Mouse (Mus musculus) heart, embryonic 14.5 days (tissue): ENCODE measurements at regions not wholly inside any gene's neighbourhood (a gene's known extent, or its start where the extent isn't known, plus 50 kb on each side); places are given as distances from the start of the nearest gene placed in this dataset.
A peak's percentile ranks its signal among the peaks of the same experiment; 100 is the strongest.

ENCODE experiments used
- ATAC-seq: fragments of 200-750 bp; cut with Nextera tagmentation; 2 replicates; pipeline ENCODE4 v1.8.0; 2017; ENCODE audit warnings: low read depth, moderate TSS enrichment; ENCODE audit not compliant: insufficient number of reproducible peaks, insufficient read depth, low FRiP score
- H3K27ac ChIP-seq, 2 experiments: fragments of 200-500 bp in 1 of 2; fragments of 300-500 bp in 1 of 2; sonication (generic) in 1 of 2; replicated peaks in 1 of 2; 2 replicates each; pipeline ENCODE4 v1.5.1; 2012 to 2014; ENCODE audit warnings: low read depth in 2 of 2, low read length in 2 of 2, control low read depth in 1 of 2, mild to moderate bottlenecking in 1 of 2, mixed read lengths in 1 of 2; ENCODE audit not compliant: control insufficient read depth in 1 of 2, insufficient read depth in 1 of 2
- H3K27me3 ChIP-seq: fragments of 300-500 bp; sonication (generic); 2 replicates; pipeline ENCODE4 v1.6.1; 2014; ENCODE audit warnings: mild to moderate bottlenecking, low read length, control low read depth; ENCODE audit not compliant: control insufficient read depth, insufficient read depth
- H3K36me3 ChIP-seq: fragments of 300-500 bp; sonication (generic); 2 replicates; pipeline ENCODE4 v1.6.1; 2014; ENCODE audit warnings: mild to moderate bottlenecking, control low read depth, low read length, mixed read lengths; ENCODE audit not compliant: control insufficient read depth, insufficient read depth
- H3K4me1 ChIP-seq, 2 experiments: fragments of 200-500 bp in 1 of 2; fragments of 300-500 bp in 1 of 2; sonication (generic) in 1 of 2; 2 replicates each; pipeline ENCODE4 v1.6.1; 2012 to 2014; ENCODE audit warnings: low read length in 2 of 2, control low read depth in 1 of 2, mixed read lengths in 1 of 2; ENCODE audit not compliant: control insufficient read depth in 2 of 2, insufficient read depth in 2 of 2
- H3K4me2 ChIP-seq: fragments of 300-500 bp; sonication (generic); 2 replicates; pipeline ENCODE4 v1.6.1; 2014; ENCODE audit warnings: mild to moderate bottlenecking, low read length
- H3K4me3 ChIP-seq, 2 experiments: fragments of 200-500 bp in 1 of 2; fragments of 300-500 bp in 1 of 2; sonication (generic) in 1 of 2; 2 replicates each; pipeline ENCODE4 v1.5.1; 2012 to 2014; ENCODE audit warnings: low read length in 2 of 2, mild to moderate bottlenecking in 2 of 2, control low read depth in 1 of 2, low read depth in 1 of 2, moderate library complexity in 1 of 2; ENCODE audit not compliant: control insufficient read depth in 1 of 2, insufficient read depth in 1 of 2
- H3K9ac ChIP-seq: fragments of 300-500 bp; sonication (generic); 2 replicates; pipeline ENCODE4 v1.6.1; 2014; ENCODE audit warnings: mild to moderate bottlenecking, low read length
- H3K9me3 ChIP-seq: fragments of 300-500 bp; sonication (generic); 2 replicates; pipeline ENCODE4 v1.6.1; 2016; ENCODE audit warnings: low read length, control low read depth; ENCODE audit not compliant: control insufficient read depth
- WGBS: fragments of 180-500 bp; shearing (Covaris S2); extraction: QIAGEN DNeasy Blood & Tissue Kit; methylation state at CpG from one replicate; pipeline ENCODE4 v1.1.7; 2014; 5-methylcytosine and 5-hydroxymethylcytosine counted together

DNA sequence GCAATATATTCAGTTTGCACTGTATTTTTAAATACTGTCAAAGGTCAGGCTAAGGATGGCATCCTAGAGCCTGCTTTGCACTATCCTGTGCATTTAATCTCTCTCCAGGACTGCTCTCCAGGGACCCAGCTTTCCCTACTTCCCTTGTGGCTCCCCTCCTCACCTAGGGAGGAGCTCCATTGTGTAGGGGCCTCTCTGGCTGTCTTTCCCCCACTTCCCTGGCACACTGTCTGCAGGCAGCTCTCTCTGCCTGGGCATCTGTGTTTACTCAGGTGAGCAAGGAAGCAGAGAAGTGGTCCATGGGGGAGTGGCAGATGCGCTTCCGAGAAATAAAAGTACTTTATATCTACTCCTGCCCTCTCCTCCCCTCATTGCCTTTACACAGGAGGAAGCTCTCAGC is 218.0 kb upstream of the Cxcr4 start:
- H3K4me2 ChIP-seq: no peak overlapping the region
- no peak overlapping the region for H3K27ac ChIP-seq
- H3K9me3 ChIP-seq: no peaks in the 10 kb centered on the region
- ATAC-seq: no peak
- no peak overlapping the region for H3K4me3 ChIP-seq
- no peak overlapping the region for H3K9ac ChIP-seq
- no peaks in the 10 kb centered on the region for H3K27me3 ChIP-seq
- 71% methylated on average over 2 of the region's 2 CpGs for WGBS
- H3K4me1 ChIP-seq: no peaks in the 10 kb centered on the region
- no peaks in the 10 kb centered on the region for H3K36me3 ChIP-seq

DNA sequence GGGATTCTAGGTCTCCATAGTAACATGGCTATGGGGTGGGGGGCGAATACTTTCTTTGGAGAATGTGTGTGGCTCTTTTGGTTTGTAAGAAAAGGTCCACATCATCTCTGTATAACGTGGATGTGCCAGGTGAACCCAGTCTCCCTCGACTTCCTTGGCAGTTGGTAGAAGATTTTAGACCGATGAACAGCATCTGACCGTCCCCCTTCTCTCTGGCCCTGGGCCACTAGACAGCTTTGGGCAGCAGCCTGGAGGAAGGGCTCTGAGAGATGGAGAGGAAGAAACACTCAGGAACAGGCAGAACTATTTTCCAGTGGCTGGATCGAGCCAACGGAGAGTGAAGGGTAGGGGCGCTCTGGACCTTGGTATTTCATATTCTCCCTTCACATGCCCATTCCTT is 217.5 kb upstream of the Cxcr4 start:
- Histone ChIP-seq H3K9ac (no peak overlapping the region), H3K4me1 (no peaks in the 10 kb centered on the region), H3K4me3 (no peak overlapping the region), H3K4me2 (no peak overlapping the region), H3K36me3 (no peaks in the 10 kb centered on the region), H3K9me3 (no peaks in the 10 kb centered on the region), H3K27me3 (no peaks in the 10 kb centered on the region), H3K27ac (no peak overlapping the region)
- ATAC-seq: no peak
- WGBS: 86% methylated on average over 8 of the region's 8 CpGs

- no peaks in the 10 kb centered on the region for H3K9me3 ChIP-seq
- WGBS: 82% methylated on average over 5 of the region's 5 CpGs
- H3K4me1 ChIP-seq: peaks cover 0 to 4% of the 10 kb centered on the region in 2 experiments; a peak in 1 of 4 replicates
- no peak overlapping the region for H3K27ac ChIP-seq
- no peak for ATAC-seq
- no peak overlapping the region for H3K4me3 ChIP-seq
- H3K27me3 ChIP-seq: no peaks in the 10 kb centered on the region
- no peaks in the 10 kb centered on the region for H3K36me3 ChIP-seq
- H3K4me2 ChIP-seq: no peak overlapping the region
- H3K9ac ChIP-seq: no peak overlapping the region
Observed at GRCm38 (mm10) chr1:128808599-128808998, 216.5 kb upstream of the Cxcr4 start.

GRCm38 (mm10) chr1:128805687-128806653 is 213.9 kb upstream of the Cxcr4 start:
- H3K9ac ChIP-seq: no peak overlapping the region
- no peak overlapping the region for H3K27ac ChIP-seq
- H3K4me1 ChIP-seq: peaks cover 0 to 9% of the 10 kb centered on the region in 2 experiments; a peak in 1 of 4 replicates
- peaks cover 3% of the 10 kb centered on the region; the same call in 1 of the 2 replicates for H3K27me3 ChIP-seq
- no peaks in the 10 kb centered on the region for H3K36me3 ChIP-seq
- H3K4me3 ChIP-seq: no peak overlapping the region
- WGBS: 72% methylated on average over 10 of the region's 10 CpGs
- ATAC-seq: no peak
- no peaks in the 10 kb centered on the region for H3K9me3 ChIP-seq
- H3K4me2 ChIP-seq: no peak overlapping the region

DNA sequence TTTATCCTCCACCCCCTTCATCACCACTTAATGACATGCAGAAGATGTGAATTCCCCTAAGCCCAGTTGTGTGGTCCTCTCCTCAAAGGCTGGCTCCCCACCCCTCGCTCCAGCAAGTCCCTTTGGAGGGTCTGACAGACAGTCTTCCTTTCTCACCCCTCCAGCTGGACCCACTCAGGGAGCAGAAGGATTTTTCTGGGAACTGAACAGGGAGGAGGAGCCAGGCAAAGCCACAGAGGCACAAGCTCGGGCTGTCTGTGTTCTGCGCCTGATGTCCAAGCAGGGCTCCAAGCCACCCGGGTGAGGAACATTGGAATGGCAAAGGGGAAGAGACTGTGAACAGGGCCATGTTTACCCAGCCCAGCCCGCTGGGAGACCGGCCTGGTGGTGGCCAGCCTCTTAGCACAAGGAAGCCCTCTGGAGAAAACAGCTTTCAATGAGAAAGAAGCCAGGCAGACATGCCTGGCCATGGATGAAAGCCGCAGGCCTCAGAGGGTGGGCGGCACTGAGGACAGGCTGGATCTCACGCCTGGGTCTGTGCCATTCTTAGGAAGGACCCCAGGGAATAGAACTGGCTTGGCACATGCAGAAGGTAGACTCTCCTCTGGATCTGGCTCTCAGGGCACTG is 211.5 kb upstream of the Cxcr4 start:
- peak; percentile 55 for ATAC-seq
- H3K36me3 ChIP-seq: no peaks in the 10 kb centered on the region
- no peak overlapping the region for H3K27ac ChIP-seq
- H3K9me3 ChIP-seq: no peaks in the 10 kb centered on the region
- H3K4me2 ChIP-seq: no peak overlapping the region
- WGBS: 13% methylated on average over 9 of the region's 9 CpGs
- H3K27me3 ChIP-seq: peaks cover 3% of the 10 kb centered on the region; the same call in 1 of the 2 replicates
- H3K4me3 ChIP-seq: no peak overlapping the region
- peaks cover 0 to 9% of the 10 kb centered on the region in 2 experiments; a peak in 1 of 4 replicates for H3K4me1 ChIP-seq
- no peak overlapping the region for H3K9ac ChIP-seq

DNA sequence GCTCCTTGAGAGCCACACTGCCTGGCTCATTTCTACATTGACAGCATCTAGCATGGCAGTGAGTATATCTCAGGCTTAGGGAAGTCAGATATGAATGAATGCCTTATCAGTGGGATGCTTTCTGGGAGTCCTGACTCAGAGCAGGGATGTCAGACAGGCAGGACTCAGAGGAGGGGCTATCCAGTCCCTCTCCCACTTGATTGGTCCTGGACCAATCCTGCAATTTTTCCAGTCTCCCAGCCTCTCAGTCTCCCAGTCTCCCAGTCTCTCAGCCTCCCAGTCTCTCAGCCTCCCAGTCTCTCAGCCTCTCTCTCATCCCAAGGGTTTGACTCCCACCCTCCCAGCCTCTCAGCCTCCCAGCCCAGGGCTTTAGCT is 211.0 kb upstream of the Cxcr4 start:
- Histone ChIP-seq H3K27ac (no peak overlapping the region), H3K27me3 (peaks cover 3% of the 10 kb centered on the region; the same call in 1 of the 2 replicates), H3K4me3 (no peak overlapping the region), H3K4me2 (no peak overlapping the region), H3K9me3 (no peaks in the 10 kb centered on the region), H3K9ac (no peak overlapping the region), H3K36me3 (no peaks in the 10 kb centered on the region), H3K4me1 (peaks cover 0 to 9% of the 10 kb centered on the region in 2 experiments; a peak in 1 of 4 replicates)
- ATAC-seq: no peak

DNA sequence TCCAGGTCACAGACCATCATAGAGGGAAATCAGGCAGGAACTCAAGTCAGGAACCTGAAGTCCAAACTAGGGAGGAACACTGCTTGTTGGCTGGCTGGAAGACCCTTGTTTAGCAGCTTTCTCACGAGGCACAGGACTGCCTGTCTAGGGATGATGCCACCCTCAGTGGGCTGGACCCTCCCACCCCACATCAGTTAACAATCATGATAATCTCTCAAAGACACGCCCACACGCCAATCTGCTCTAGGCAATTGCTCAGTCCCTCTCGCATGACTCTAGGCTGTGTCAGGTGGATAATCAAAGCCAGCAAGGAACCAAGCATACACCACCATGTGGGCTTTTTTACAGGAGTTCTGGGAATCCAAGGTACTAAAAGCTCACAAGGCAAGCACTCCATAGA is 206.6 kb upstream of the Cxcr4 start:
- no peak overlapping the region for H3K27ac ChIP-seq
- no peak for ATAC-seq
- H3K4me2 ChIP-seq: no peak overlapping the region
- H3K9me3 ChIP-seq: no peaks in the 10 kb centered on the region
- H3K4me1 ChIP-seq: peaks cover 0 to 6% of the 10 kb centered on the region in 2 experiments; a peak in 1 of 4 replicates
- H3K4me3 ChIP-seq: no peak overlapping the region
- 82% methylated on average over 4 of the region's 4 CpGs for WGBS
- H3K9ac ChIP-seq: no peak overlapping the region
- H3K27me3 ChIP-seq: peaks cover 3% of the 10 kb centered on the region; the same call in 1 of the 2 replicates
- H3K36me3 ChIP-seq: no peaks in the 10 kb centered on the region
